Mouse (Mus musculus): ENCODE results near the gene Tekt1.

DNA sequence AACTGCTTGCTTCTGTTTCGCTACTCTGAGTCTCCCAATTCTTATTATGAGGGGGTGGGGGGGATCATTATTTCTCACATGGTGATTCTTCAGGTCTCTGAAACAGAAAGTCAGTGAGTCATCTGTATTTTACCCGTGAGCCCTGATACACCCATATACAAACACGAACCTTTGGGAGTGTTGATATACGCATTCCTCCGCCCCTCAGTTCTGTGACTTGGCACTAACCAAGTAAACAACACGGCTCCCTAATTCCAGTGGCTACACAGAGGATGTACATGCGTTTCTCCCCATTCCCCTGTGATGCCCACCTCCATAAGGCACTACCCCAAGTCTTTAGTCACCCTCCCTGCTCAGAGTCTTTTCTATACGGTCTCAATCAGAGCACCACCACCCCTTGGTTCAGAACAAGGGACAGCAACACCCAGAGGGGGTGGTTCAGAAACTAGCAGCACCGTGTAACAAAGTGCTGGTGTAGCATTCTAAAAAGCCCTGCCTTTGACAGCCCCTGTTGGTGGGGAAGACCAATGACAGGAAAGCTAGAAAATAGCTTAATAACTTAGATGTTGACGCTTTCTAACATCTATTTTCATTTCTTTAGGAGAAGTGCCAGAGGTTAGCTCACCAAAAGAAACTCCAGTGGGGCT lies 50.8 kb downstream of the Tekt1 start:
- TF ChIP-seq CTCF (IDR thresholded peaks at IDR 0.05; ENCODE audit: extremely low read depth, insufficient read length, insufficient replicate concordance, low read depth, low read length) (no peak), POLR2A (IDR thresholded peaks at IDR 0.05; ENCODE audit: low read depth, low read length) (no peak)
